Mouse (Mus musculus) hindbrain, embryonic 13.5 days (tissue): ENCODE measurements around the gene Thap4. TPM values are rescaled to one million over a fixed set of nuclear protein-coding genes. Genes with fewer than 3 reads are reported as not detected.
"Not testable (repeated sequence)": the region's sequence is repeated elsewhere in the genome, so short reads cannot be mapped to it uniquely, and the experiment has no call there.

Source experiments
- ATAC-seq: fragments of 200-750 bp; cut with Nextera tagmentation; 2 replicates; pipeline ENCODE4 v1.8.0; 2017; ENCODE audit warnings: moderate TSS enrichment; ENCODE audit not compliant: low FRiP score
- H3K27ac ChIP-seq: fragments of 300-500 bp; sonication (generic); 2 replicates; pipeline ENCODE4 v1.5.1; 2015; ENCODE audit warnings: inconsistent platforms, mild to moderate bottlenecking, moderate library complexity
- H3K27me3 ChIP-seq: fragments of 300-500 bp; sonication (generic); 2 replicates; pipeline ENCODE4 v1.6.1; 2015; ENCODE audit warnings: mild to moderate bottlenecking, inconsistent platforms
- H3K36me3 ChIP-seq: fragments of 300-500 bp; sonication (generic); 2 replicates; pipeline ENCODE4 v1.6.1; 2015; ENCODE audit warnings: mild to moderate bottlenecking, inconsistent platforms
- H3K4me1 ChIP-seq: fragments of 300-500 bp; sonication (generic); replicated peaks from 2 replicates; pipeline ENCODE4 v1.6.1; 2015; ENCODE audit warnings: inconsistent platforms
- H3K4me2 ChIP-seq: fragments of 300-500 bp; sonication (generic); 2 replicates; pipeline ENCODE4 v1.6.1; 2015; ENCODE audit warnings: inconsistent platforms, mild to moderate bottlenecking, moderate library complexity
- H3K4me3 ChIP-seq: fragments of 300-500 bp; sonication (generic); 2 replicates; pipeline ENCODE4 v1.5.1; 2015; ENCODE audit warnings: mild to moderate bottlenecking, inconsistent platforms
- H3K9ac ChIP-seq: fragments of 300-500 bp; sonication (generic); 2 replicates; pipeline ENCODE4 v1.6.1; 2015; ENCODE audit warnings: mild to moderate bottlenecking, inconsistent platforms
- H3K9me3 ChIP-seq: fragments of 300-500 bp; sonication (generic); 2 replicates; pipeline ENCODE4 v1.6.1; 2016; ENCODE audit warnings: inconsistent platforms
- WGBS: fragments of 180-500 bp; shearing (Covaris S2); methylation state at CpG from one replicate; pipeline ENCODE4 v1.1.7; 2015; 5-methylcytosine and 5-hydroxymethylcytosine counted together
- polyA plus RNA-seq: library from polyadenylated mRNA; unstranded; fragments of >200 nt; fragmentation: Nextera tagmentation; extraction: Ambion mirVana; gene quantifications from 2 replicates; pipeline ENCODE4 v1.2.1, GENCODE M21; 2015

Gene Thap4
- polyA plus RNA-seq, 1 experiment from 2014 or later = 41.3 TPM

DNA sequence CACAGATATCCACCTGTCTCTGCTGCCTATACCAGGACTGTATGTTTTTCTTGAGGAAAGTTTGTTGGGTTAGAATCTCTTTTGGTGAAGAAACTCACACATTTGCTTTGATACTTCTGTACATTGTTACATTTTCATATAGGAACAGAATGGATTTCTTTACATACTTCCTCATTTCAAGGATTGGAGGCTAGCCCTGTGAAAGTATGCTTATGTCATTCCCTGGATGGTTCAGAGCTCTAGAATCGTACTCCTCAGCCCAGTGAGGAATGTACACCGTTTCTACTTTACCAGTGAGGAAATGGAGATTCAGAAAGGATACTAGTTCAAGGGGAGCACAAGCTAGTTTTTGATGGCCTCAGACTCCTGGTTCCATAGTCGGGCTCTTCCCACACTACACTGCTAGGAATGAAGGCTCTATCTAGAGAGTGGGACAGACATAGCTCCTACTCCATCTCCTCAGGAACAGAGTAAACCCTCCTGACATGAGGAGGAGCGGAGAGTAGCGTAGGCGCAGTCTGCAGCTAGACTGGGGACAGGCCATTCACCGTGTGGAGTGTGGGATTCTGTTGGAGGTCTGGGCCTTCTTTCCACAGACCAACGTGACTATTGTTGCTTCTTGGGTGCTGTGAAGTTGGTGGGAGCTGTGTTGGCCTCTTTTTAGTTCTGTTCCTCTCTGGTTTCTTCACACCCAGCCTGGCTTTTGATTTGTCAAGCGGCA is 10.4 kb upstream of the Thap4 start:
- Histone ChIP-seq H3K4me1 (0 out of 2 replicates have a peak, but pooled peaks cover 4% of the 10 kb centered on the region), H3K27me3 (no peaks in the 10 kb centered on the region), H3K4me3 (no peak overlapping the region), H3K9ac (no peak overlapping the region), H3K9me3 (no peaks in the 10 kb centered on the region), H3K36me3 (peaks cover 21% of the 10 kb centered on the region), H3K27ac (no peak overlapping the region), H3K4me2 (no peak overlapping the region)
- WGBS = 96% methylated on average over 9 of the region's 9 CpGs
- ATAC-seq = no peak

DNA sequence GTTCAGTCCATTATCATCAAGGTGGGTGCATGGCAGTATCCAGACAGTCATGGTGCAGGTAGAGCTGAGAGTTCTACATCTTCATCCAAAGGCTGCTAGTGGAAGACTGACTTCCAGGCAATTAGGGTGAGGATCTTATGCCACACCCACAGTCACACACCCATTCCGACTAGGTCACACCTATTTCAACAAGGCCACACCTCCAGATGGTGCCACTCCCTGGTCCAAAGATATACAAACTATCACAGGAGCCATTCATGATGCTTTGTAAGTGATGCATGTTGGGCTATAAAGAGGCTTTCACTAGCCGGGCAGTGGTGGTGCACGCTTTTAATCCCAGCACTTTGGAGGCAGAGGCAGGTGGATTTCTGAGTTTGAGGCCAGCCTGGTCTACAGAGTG is 8.9 kb upstream of the Thap4 start:
- H3K9ac ChIP-seq, H3K27ac ChIP-seq, H3K4me1 ChIP-seq, H3K4me2 ChIP-seq, H3K4me3 ChIP-seq, H3K27me3 ChIP-seq, H3K9me3 ChIP-seq, H3K36me3 ChIP-seq, ATAC-seq: not testable (repeated sequence)
- WGBS = 89% methylated on average over 3 of the region's 3 CpGs

DNA sequence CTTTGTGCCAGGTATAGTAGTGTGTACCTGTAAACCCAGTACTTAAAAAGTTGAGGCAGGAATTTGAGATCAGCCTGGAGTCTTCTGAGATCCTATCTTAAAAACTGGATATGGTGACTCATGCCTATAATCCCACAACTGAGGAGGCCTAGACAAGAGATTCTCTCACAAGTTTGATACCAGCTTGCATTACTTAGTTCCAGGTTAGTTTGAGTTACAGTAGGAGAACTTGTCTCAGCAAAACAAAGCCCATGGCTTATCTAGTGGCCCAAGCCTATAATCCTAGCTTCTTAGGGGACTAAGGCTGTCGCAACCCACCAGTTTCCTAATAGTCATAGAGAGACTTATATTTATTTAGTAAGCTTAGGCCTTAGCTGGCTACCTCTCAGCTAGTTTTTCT is 5.4 kb upstream of the Thap4 start:
- no peak overlapping the region for H3K4me3 ChIP-seq
- no peaks in the 10 kb centered on the region for H3K9me3 ChIP-seq
- H3K9ac ChIP-seq = no peak overlapping the region
- 94% methylated on average over 1 of the region's 1 CpGs for WGBS
- no peak overlapping the region for H3K4me2 ChIP-seq
- H3K4me1 ChIP-seq = peaks cover 30% of the 10 kb centered on the region
- H3K27me3 ChIP-seq = no peaks in the 10 kb centered on the region
- H3K27ac ChIP-seq = no peak overlapping the region
- ATAC-seq = no peak
- no peaks in the 10 kb centered on the region for H3K36me3 ChIP-seq

DNA sequence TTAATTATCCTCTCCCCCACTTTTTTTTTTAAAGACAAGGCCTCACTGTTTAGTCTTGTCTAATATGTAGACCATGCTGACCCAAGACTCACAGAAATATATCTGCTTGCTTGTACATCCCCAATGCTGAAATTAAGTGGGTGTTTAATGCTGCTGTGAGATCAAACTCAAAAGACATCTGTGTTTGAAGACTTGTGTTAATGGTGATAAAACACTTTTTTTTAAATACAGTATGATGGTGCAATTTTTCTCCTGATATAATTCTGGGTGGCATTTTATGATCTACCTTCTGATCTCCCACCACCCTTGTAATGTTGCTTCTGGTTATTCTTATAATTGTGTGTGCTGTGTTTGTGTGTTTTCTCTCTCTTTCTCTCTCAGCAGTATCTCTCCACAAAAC is 1.5 kb upstream of the Thap4 start:
- H3K4me1 ChIP-seq = peaks cover 43% of the 10 kb centered on the region
- H3K4me2 ChIP-seq = peak overlapping the region; percentile 88
- H3K36me3 ChIP-seq = no peaks in the 10 kb centered on the region
- no peak overlapping the region for H3K9ac ChIP-seq
- ATAC-seq = no peak
- H3K27ac ChIP-seq = no peak overlapping the region
- H3K4me3 ChIP-seq = peak overlapping the region; percentile 99
- H3K9me3 ChIP-seq = no peaks in the 10 kb centered on the region
- no peaks in the 10 kb centered on the region for H3K27me3 ChIP-seq

DNA sequence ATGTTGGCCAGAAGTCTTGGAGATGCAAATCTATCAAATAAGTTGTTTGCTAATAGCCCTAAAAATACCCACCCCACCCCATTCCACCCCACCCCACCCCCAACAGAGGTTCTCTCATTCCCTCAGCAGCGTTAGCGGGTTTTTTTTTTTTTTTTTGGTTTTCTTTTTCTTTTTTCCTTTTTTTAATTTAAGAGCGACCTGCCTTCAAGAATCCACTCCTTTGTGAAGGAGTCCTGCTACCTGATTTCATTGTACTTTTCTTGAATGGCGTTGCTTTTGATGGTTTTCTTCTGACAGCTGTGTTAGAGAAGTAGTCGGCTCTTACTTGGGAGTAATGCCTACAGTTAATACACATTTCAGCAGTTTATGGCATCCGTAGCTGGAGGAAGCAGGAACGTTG is 954 bp upstream of the Thap4 start:
- Histone ChIP-seq H3K27me3 (no peaks in the 10 kb centered on the region), H3K27ac (no peak overlapping the region), H3K9ac (peak overlapping the region; percentile 92), H3K9me3 (no peaks in the 10 kb centered on the region), H3K4me2 (peak overlapping the region; percentile 88), H3K4me3 (peak overlapping the region; percentile 99), H3K36me3 (peaks cover 2% of the 10 kb centered on the region), H3K4me1 (peaks cover 43% of the 10 kb centered on the region)
- 34% methylated on average over 7 of the region's 7 CpGs for WGBS
- no peak for ATAC-seq

DNA sequence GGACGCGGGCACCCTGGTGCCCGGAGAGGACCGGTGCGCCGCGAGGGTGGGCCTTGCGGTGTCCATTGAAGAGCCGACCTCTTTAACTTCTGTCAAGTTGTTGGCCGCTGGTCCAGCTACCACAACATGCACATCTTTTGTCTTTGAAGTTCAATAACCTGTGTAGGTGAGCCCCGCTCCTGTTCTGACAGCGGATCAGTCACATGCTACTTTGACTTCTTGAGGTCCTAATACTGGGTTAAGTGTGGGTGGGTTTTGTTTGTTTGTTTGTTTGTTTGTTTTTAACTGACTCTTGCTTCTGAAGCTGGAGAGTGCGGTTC is 587 bp upstream of the Thap4 start:
- Histone ChIP-seq H3K9me3 (no peaks in the 10 kb centered on the region), H3K4me3 (peak overlapping the region; percentile 99), H3K4me2 (peak overlapping the region; percentile 88), H3K36me3 (peaks cover 5% of the 10 kb centered on the region), H3K4me1 (peaks cover 43% of the 10 kb centered on the region), H3K9ac (peak overlapping the region; percentile 92), H3K27me3 (no peaks in the 10 kb centered on the region), H3K27ac (peak overlapping the region; percentile 89)
- no peak; the same call in 1 of the 2 replicates for ATAC-seq
- under 1% methylated on average over 13 of the region's 13 CpGs for WGBS

DNA sequence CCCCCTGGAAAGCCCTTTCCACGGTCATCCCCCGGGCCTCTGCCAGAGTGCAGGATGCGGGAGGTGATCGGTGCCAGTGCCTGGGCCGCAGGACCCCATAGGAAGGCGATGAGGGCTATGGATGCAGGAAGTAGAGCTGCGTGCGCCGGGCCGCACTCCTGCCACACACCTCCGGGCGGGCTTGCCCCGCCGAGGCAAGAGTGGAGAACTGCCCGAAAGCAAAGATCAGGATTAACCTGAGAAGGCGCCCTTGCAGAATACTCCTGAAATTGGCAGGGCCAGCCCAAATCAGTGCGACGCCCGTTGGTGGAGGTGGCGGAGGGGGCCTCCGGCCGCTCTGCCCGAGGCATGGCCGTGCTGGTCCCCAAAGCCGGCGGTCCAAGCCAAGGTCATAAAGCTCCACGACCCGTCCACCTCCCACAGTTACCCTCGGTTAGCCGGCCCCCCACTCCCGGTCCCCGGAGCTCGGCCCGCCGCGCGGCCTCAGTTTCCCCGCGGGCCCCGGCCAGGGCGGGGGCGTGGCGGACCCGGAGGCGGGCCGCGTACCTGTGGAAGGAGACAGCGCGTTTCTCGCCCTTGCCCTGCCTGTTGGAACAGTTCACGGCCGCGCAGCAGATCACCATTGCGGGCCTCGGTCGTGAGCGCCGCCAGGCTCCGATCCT is 622 bp downstream of the Thap4 start:
- under 1% methylated on average over 59 of the region's 59 CpGs for WGBS
- H3K4me2 ChIP-seq = peak overlapping the region; percentile 88
- peaks cover 17% of the 10 kb centered on the region for H3K36me3 ChIP-seq
- H3K27me3 ChIP-seq = no peaks in the 10 kb centered on the region
- peak overlapping the region; percentile 89 for H3K27ac ChIP-seq
- ATAC-seq = peak; percentile 62
- H3K9me3 ChIP-seq = no peaks in the 10 kb centered on the region
- H3K4me3 ChIP-seq = peak overlapping the region; percentile 99
- H3K9ac ChIP-seq = peak overlapping the region; percentile 92
- peaks cover 43% of the 10 kb centered on the region for H3K4me1 ChIP-seq

DNA sequence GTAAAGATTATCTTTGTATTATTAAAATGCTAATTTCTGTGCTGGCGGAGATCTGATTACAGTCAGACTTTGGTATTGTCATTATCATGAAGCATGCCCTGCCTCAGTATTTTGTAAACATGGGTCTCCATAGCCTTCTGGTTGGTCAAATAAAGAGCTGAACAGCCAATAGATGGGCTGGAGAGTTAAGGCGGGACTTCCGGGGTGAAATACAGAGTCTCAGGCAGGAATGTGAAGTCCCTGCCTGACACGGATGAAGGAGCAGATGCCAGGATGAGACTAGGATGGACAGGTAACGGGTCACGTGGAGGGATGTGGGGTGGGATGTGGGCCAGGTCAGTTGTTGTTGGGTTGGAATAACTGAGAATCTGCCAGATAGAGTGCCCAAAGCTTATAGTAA is 3.4 kb downstream of the Thap4 start, which contains the start of gene Atg4b:
Gene Atg4b, plus strand, starts transcription at position 211 of the 400 bp plus-strand sequence.
- no peak within 1 kb of the TSS for H3K4me3 ChIP-seq
- H3K27ac ChIP-seq = no peak within 1 kb of the TSS
- no peak within 1 kb of the TSS for H3K9ac ChIP-seq
- WGBS = 80% methylated on average over 6 of the region's 6 CpGs
- peaks cover 29% of the 10 kb centered on the region for H3K36me3 ChIP-seq
- peaks cover 24% of the 10 kb centered on the region for H3K4me1 ChIP-seq
- H3K4me2 ChIP-seq = no peak within 1 kb of the TSS
- no peaks in the 10 kb centered on the region for H3K27me3 ChIP-seq
- ATAC-seq = no peak
- H3K9me3 ChIP-seq = no peaks in the 10 kb centered on the region

DNA sequence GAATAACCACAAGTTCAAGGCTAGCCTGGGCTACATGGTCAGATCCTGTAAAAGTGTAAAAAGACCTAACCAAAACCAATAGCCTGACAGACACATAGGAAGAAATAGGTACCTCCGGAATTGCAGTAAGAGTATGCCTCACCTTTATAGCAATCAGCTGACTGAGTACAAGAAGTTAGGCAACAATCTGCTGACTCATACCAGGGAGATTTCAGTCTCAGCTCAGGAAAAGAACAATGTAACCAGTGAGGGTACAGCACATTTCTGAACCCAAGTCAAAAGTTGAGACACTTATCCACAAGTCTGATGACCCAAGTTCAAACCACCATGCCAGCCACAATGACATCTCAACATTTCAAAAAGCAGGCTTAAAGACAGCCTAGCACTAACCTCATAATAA is 6.1 kb downstream of the Thap4 start:
- ATAC-seq = no peak
- H3K4me1 ChIP-seq = peaks cover 9% of the 10 kb centered on the region
- no peaks in the 10 kb centered on the region for H3K9me3 ChIP-seq
- H3K27ac ChIP-seq = no peak overlapping the region
- peaks cover 29% of the 10 kb centered on the region for H3K36me3 ChIP-seq
- 100% methylated on average over 1 of the region's 1 CpGs for WGBS
- H3K27me3 ChIP-seq = no peaks in the 10 kb centered on the region
- H3K4me3 ChIP-seq = no peak overlapping the region
- no peak overlapping the region for H3K4me2 ChIP-seq
- no peak overlapping the region for H3K9ac ChIP-seq

DNA sequence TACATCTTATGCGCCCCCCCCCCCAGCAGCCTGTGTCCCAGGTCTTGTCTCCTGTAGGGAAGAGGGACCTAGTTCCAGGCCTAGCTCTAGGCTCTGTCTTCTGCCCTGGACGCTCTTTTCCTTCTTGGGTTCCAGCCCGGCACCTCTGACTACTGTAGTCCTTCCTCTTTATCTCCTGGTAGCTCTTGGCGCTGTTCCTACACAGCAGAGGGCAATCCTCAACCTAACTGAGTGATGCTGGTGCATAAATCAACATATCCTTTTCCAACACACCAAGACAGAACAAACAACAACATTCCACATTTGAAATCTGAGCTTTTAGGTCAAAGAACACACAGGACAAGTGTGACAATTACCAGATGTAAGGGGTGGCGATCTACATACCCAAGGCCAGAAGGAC is 8.5 kb downstream of the Thap4 start:
- no peaks in the 10 kb centered on the region for H3K4me1 ChIP-seq
- ATAC-seq = no peak
- 91% methylated on average over 5 of the region's 5 CpGs for WGBS
- no peak overlapping the region for H3K27ac ChIP-seq
- no peak overlapping the region for H3K4me3 ChIP-seq
- H3K9me3 ChIP-seq = peaks cover 5% of the 10 kb centered on the region; the same call in 1 of the 2 replicates
- H3K9ac ChIP-seq = no peak overlapping the region
- H3K27me3 ChIP-seq = no peaks in the 10 kb centered on the region
- peaks cover 29% of the 10 kb centered on the region for H3K36me3 ChIP-seq
- H3K4me2 ChIP-seq = no peak overlapping the region

DNA sequence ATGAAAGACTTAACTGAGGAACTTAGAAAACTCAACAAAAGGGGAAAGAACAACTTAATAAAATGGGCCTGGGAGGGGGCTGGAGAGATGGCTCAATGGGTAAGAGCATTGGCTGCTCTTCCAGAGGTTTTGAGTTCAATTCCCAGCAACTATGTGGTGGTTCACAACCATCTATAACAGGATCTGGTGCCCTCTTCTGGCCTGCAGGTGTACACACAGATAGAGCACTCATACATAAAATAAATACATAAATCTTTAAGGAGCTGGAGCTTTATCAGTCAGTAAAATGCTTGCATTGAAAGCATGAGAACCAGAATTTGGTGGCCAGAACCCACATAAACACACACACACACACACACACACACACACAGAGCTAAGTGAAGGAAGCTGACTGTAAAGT is 11.8 kb downstream of the Thap4 start:
- Histone ChIP-seq H3K4me2 (no peak overlapping the region), H3K27ac (no peak overlapping the region), H3K36me3 (0 out of 2 replicates have a peak, but pooled peaks cover under 1% of the 10 kb centered on the region), H3K27me3 (no peaks in the 10 kb centered on the region), H3K4me3 (no peak overlapping the region), H3K9ac (no peak overlapping the region), H3K9me3 (peaks cover 5% of the 10 kb centered on the region; the same call in 1 of the 2 replicates), H3K4me1 (no peaks in the 10 kb centered on the region)
- no peak for ATAC-seq

DNA sequence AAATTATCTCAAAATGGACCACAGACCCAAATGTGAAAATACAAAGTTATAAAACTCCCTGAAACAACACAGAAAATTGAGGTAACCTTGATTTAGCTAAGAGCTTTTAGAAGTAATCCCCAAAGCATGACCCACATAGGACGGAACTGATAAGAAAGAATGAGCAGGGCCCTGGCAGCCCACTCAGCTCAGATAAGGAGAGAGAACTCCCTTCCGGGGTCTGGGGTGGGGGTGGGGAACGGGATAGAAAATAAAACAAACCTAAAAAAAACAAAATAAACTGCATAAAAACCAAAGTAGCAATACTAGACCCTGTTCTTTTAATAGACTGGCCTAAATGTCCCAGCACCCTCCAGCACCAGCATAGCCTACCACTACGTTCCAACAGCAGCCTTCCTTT is 12.7 kb downstream of the Thap4 start:
- no peak for ATAC-seq
- WGBS = 89% methylated on average over 4 of the region's 4 CpGs
- no peak overlapping the region for H3K4me3 ChIP-seq
- no peaks in the 10 kb centered on the region for H3K36me3 ChIP-seq
- no peak overlapping the region for H3K27ac ChIP-seq
- no peaks in the 10 kb centered on the region for H3K27me3 ChIP-seq
- no peaks in the 10 kb centered on the region for H3K4me1 ChIP-seq
- H3K9me3 ChIP-seq = peaks cover 5% of the 10 kb centered on the region; the same call in 1 of the 2 replicates
- no peak overlapping the region for H3K4me2 ChIP-seq
- H3K9ac ChIP-seq = no peak overlapping the region

DNA sequence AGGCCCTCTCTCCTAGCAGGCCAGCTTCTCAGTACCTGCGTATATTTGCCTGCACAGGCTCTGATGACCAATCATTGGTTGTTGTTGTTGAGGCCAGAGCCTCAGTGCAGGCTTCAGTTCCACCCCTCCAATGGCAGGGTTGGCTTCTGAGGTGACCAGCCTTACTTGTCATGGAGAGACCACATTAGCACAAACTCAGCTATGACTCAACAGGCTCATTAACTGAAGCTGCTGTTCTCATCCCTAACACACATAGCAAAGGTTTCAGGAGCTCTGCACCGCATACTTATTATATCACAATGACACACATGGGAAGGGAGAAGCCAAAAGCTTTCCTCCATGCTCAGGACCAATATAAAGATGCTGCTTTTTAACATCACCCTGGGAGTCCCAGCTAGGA is 14.0 kb downstream of the Thap4 start:
- H3K9me3 ChIP-seq = peaks cover 5% of the 10 kb centered on the region; the same call in 1 of the 2 replicates
- 96% methylated on average over 2 of the region's 2 CpGs for WGBS
- H3K4me1 ChIP-seq = no peaks in the 10 kb centered on the region
- no peak overlapping the region for H3K4me2 ChIP-seq
- no peaks in the 10 kb centered on the region for H3K27me3 ChIP-seq
- no peak for ATAC-seq
- H3K4me3 ChIP-seq = no peak overlapping the region
- H3K9ac ChIP-seq = no peak overlapping the region
- H3K36me3 ChIP-seq = no peaks in the 10 kb centered on the region
- H3K27ac ChIP-seq = no peak overlapping the region
